Mouse (Mus musculus): ENCODE results near the gene Carmil2. TPM values are rescaled to one million over a fixed set of nuclear protein-coding genes. Genes with fewer than 3 reads are reported as not detected.
A peak's percentile ranks its signal among the peaks of the same experiment; 100 is the strongest.

Gene Carmil2
- total and polyA plus RNA-seq, 3 experiments: 2.0 to 33.2 (median 7.6) TPM

- Histone ChIP-seq H3K27ac (ENCODE audit: insufficient read depth, low read depth) (no peak overlapping the region), H3K4me2 (ENCODE audit: insufficient read depth, low read depth, poor library complexity, severe bottlenecking) (no peak overlapping the region), H3K9ac (ENCODE audit: insufficient read depth, low read depth) (no peak overlapping the region), H3K36me3 (replicated peaks in 1 of 2; ENCODE audit: control insufficient read depth in 1 of 2, insufficient read depth in 1 of 2, low read length in 1 of 2) (peaks cover 65 to 90% of the 10 kb centered on the region in 2 experiments), H3K9me3 (replicated peaks; ENCODE audit: low read length) (no peaks in the 10 kb centered on the region), H3K4me3 (replicated peaks in 1 of 3; ENCODE audit: low read depth in 2 of 3, low read length in 2 of 3, poor library complexity in 1 of 3) (no peak overlapping the region), H3K27me3 (replicated peaks) (no peaks in the 10 kb centered on the region), H3K79me2 (replicated peaks; ENCODE audit: control insufficient read depth, extremely low read depth, insufficient read depth, poor library complexity, severe bottlenecking) (0 out of 2 replicates have a peak, but pooled peaks cover 2% of the 10 kb centered on the region), H3K4me1 (ENCODE audit: control insufficient read depth in 1 of 2, insufficient read depth in 2 of 2) (peaks cover 0 to 8% of the 10 kb centered on the region in 2 experiments; a peak in 2 of 4 replicates)
- no peak for DNase-seq (ENCODE audit: extremely low read depth)
- dilution Hi-C loops (cut with MboI; ENCODE audit: extremely low pct_ligation_motif_present, extremely low pct_unique_long_range_greater_than_20kb, low sequenced_read_pairs) (no loop called here), in situ Hi-C loops (cut with MboI; ENCODE audit: low pct_ligation_motif_present, low pct_unique_long_range_greater_than_20kb, low sequenced_read_pairs) (no loop called here)
- TF ChIP-seq EP300 (IDR thresholded peaks at IDR 0.05; ENCODE audit: low read length) (no peak), MXI1 (IDR thresholded peaks at IDR 0.05; ENCODE audit: low read depth, low read length) (no peak), GABPA (IDR thresholded peaks at IDR 0.05; ENCODE audit: insufficient replicate concordance, low read depth, low read length) (no peak), SMC3 (IDR thresholded peaks at IDR 0.05; ENCODE audit: low read depth, low read length) (peak; percentile 38), CTCF (conservative IDR thresholded peaks at IDR 0.05 in 1 of 2, IDR thresholded peaks at IDR 0.05 in 1 of 2; ENCODE audit: low read depth in 2 of 2, low read length in 2 of 2) (peak in 1 of 2 experiments; percentile 48; a peak in 2 of 4 replicates), RAD21 (IDR thresholded peaks at IDR 0.05; ENCODE audit: low read depth, low read length) (no peak)
Observed at GRCm38 (mm10) chr8:105677891-105678290, 8.2 kb upstream of the Carmil2 start.

DNA sequence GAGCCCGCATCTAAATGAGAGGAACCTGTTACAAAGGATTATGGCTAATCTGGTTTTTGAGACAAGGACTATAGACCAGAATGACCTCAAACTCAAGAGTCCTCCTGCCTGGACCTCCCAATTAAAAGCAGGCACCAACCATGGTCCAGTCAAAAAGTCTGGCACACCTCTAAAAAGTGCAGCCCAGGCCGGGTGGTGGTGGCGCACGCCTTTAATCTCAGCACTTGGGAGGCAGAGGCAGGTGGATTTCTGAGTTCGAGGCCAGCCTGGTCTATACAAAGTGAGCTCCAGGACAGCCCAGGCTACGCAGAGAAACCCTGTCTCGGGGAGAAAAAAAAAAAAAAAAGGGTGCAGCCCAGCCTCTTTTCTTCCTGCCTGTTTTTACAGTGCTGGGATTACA lies 749 bp upstream of the Carmil2 start:
- in situ Hi-C loops (cut with MboI; ENCODE audit: low pct_ligation_motif_present, low pct_unique_long_range_greater_than_20kb, low sequenced_read_pairs): loop anchor here (5.0 kb wide), 1 partner anchor 48 kb away; the partner anchor contains the start of genes Agrp and Ctcf
- Histone ChIP-seq H3K79me2 (replicated peaks; ENCODE audit: control insufficient read depth, extremely low read depth, insufficient read depth, poor library complexity, severe bottlenecking) (no peaks in the 10 kb centered on the region), H3K4me3 (replicated peaks in 1 of 3; ENCODE audit: low read depth in 2 of 3, low read length in 2 of 3, poor library complexity in 1 of 3) (peak overlapping the region; percentile 58 to 70 (median 68)), H3K27ac (ENCODE audit: insufficient read depth, low read depth) (0 out of 2 replicates have a peak overlapping the region, but pooled peaks have one; percentile 81), H3K36me3 (replicated peaks in 1 of 2; ENCODE audit: control insufficient read depth in 1 of 2, insufficient read depth in 1 of 2, low read length in 1 of 2) (peaks cover 42 to 72% of the 10 kb centered on the region in 2 experiments), H3K9me3 (replicated peaks; ENCODE audit: low read length) (no peaks in the 10 kb centered on the region), H3K4me1 (ENCODE audit: control insufficient read depth in 1 of 2, insufficient read depth in 2 of 2) (peaks cover 2 to 56% of the 10 kb centered on the region in 2 experiments; a peak in 2 of 4 replicates), H3K4me2 (ENCODE audit: insufficient read depth, low read depth, poor library complexity, severe bottlenecking) (peak overlapping the region; percentile 92), H3K9ac (ENCODE audit: insufficient read depth, low read depth) (peak overlapping the region; percentile 78), H3K27me3 (replicated peaks) (no peaks in the 10 kb centered on the region)
- TF ChIP-seq ZNF384 (IDR thresholded peaks at IDR 0.05; ENCODE audit: low read depth, low read length) (peak; percentile 66), ZC3H11A (IDR thresholded peaks at IDR 0.05; ENCODE audit: low read depth, low read length) (no peak)
- no peak for DNase-seq (ENCODE audit: extremely low read depth)
- dilution Hi-C loops (cut with MboI; ENCODE audit: extremely low pct_ligation_motif_present, extremely low pct_unique_long_range_greater_than_20kb, low sequenced_read_pairs): no loop called here

GRCm38 (mm10) chr8:105686551-105686950 lies 477 bp downstream of the Carmil2 start:
- no peaks in the 10 kb centered on the region for H3K27me3 ChIP-seq (replicated peaks)
- H3K9me3 ChIP-seq (replicated peaks; ENCODE audit: low read length): no peaks in the 10 kb centered on the region
- peak overlapping the region; percentile 58 to 70 (median 68) for H3K4me3 ChIP-seq (replicated peaks in 1 of 3; ENCODE audit: low read depth in 2 of 3, low read length in 2 of 3, poor library complexity in 1 of 3)
- DNase-seq (ENCODE audit: extremely low read depth): peak; percentile 18
- peak overlapping the region; percentile 81; the same call in 1 of the 2 replicates for H3K27ac ChIP-seq (ENCODE audit: insufficient read depth, low read depth)
- peak overlapping the region; percentile 92 for H3K4me2 ChIP-seq (ENCODE audit: insufficient read depth, low read depth, poor library complexity, severe bottlenecking)
- H3K36me3 ChIP-seq (replicated peaks in 1 of 2; ENCODE audit: control insufficient read depth in 1 of 2, insufficient read depth in 1 of 2, low read length in 1 of 2): peaks cover 41 to 72% of the 10 kb centered on the region in 2 experiments
- H3K9ac ChIP-seq (ENCODE audit: insufficient read depth, low read depth): peak overlapping the region; percentile 78
- in situ Hi-C loops (cut with MboI; ENCODE audit: low pct_ligation_motif_present, low pct_unique_long_range_greater_than_20kb, low sequenced_read_pairs): loop anchor here (5.0 kb wide), 1 partner anchor 49 kb away; the partner anchor contains the start of genes Agrp and Ctcf
- H3K4me1 ChIP-seq (ENCODE audit: control insufficient read depth in 1 of 2, insufficient read depth in 2 of 2): peaks cover 2 to 56% of the 10 kb centered on the region in 2 experiments; a peak in 2 of 4 replicates
- dilution Hi-C loops (cut with MboI; ENCODE audit: extremely low pct_ligation_motif_present, extremely low pct_unique_long_range_greater_than_20kb, low sequenced_read_pairs): no loop called here
- H3K79me2 ChIP-seq (replicated peaks; ENCODE audit: control insufficient read depth, extremely low read depth, insufficient read depth, poor library complexity, severe bottlenecking): no peaks in the 10 kb centered on the region
- TF ChIP-seq RAD21 (IDR thresholded peaks at IDR 0.05; ENCODE audit: low read depth, low read length) (no peak), POLR2A (IDR thresholded peaks at IDR 0.05; ENCODE audit: low read depth, low read length) (no peak), SMC3 (IDR thresholded peaks at IDR 0.05; ENCODE audit: low read depth, low read length) (no peak), HCFC1 (IDR thresholded peaks at IDR 0.05; ENCODE audit: low read depth, low read length) (no peak), MXI1 (IDR thresholded peaks at IDR 0.05; ENCODE audit: low read depth, low read length) (no peak), JUND (conservative IDR thresholded peaks at IDR 0.05; ENCODE audit: low read depth, low read length) (no peak)
